Mouse (Mus musculus) bone marrow macrophage, adult 2 months (primary cell): Measurements from ENCODE around the gene Hnrnpa1. TPM values are rescaled to one million over a fixed set of nuclear protein-coding genes. Genes with fewer than 3 reads are reported as not detected.
"Not testable (repeated sequence)": the region's sequence is repeated elsewhere in the genome, so short reads cannot be mapped to it uniquely, and the experiment has no call there.

Experiments used
- H3K27ac ChIP-seq: 2 replicates; pipeline ENCODE4 v1.5.1; 2012; ENCODE audit warnings: low read depth, low read length; ENCODE audit not compliant: insufficient read depth
- H3K4me1 ChIP-seq: 2 replicates; pipeline ENCODE4 v1.6.1; 2012; ENCODE audit warnings: low read length; ENCODE audit not compliant: control insufficient read depth, insufficient read depth
- H3K4me3 ChIP-seq: 2 replicates; pipeline ENCODE4 v1.5.1; 2012; ENCODE audit warnings: mild to moderate bottlenecking, low read length, moderate library complexity; ENCODE audit not compliant: insufficient read depth
- CTCF ChIP-seq: IDR thresholded peaks from 2 replicates; pipeline ENCODE4 v1.5.1; 2012; ENCODE audit warnings: low read depth, mild to moderate bottlenecking, low read length, moderate library complexity
- POLR2A ChIP-seq: IDR thresholded peaks from 2 replicates; pipeline ENCODE4 v1.6.1; 2012; ENCODE audit warnings: mild to moderate bottlenecking, low read depth, low read length, borderline replicate concordance
- polyA plus RNA-seq: library from polyadenylated mRNA; stranded (reverse); fragments of >200 nt; gene quantifications from 2 replicates; pipeline ENCODE4 v1.2.4, GENCODE M21; 2012; ENCODE audit not compliant: missing spikeins, insufficient read depth, insufficient read length

The Hnrnpa1 gene
- polyA plus RNA-seq, 1 experiment, result 160 TPM

- Histone ChIP-seq H3K4me3 (peak overlapping the region; percentile 40), H3K4me1 (peaks cover 16% of the 10 kb centered on the region), H3K27ac (no peak overlapping the region)
- TF ChIP-seq CTCF, result no peak
- no peak for TF ChIP-seq POLR2A
Observed at GRCm38 (mm10) chr15:103255169-103255568, 14.9 kb downstream of the Hnrnpa1 start.

- no peak overlapping the region for H3K4me3 ChIP-seq
- no peak overlapping the region for H3K27ac ChIP-seq
Observed at GRCm38 (mm10) chr15:103256210-103256986, 16.2 kb downstream of the Hnrnpa1 start.

DNA sequence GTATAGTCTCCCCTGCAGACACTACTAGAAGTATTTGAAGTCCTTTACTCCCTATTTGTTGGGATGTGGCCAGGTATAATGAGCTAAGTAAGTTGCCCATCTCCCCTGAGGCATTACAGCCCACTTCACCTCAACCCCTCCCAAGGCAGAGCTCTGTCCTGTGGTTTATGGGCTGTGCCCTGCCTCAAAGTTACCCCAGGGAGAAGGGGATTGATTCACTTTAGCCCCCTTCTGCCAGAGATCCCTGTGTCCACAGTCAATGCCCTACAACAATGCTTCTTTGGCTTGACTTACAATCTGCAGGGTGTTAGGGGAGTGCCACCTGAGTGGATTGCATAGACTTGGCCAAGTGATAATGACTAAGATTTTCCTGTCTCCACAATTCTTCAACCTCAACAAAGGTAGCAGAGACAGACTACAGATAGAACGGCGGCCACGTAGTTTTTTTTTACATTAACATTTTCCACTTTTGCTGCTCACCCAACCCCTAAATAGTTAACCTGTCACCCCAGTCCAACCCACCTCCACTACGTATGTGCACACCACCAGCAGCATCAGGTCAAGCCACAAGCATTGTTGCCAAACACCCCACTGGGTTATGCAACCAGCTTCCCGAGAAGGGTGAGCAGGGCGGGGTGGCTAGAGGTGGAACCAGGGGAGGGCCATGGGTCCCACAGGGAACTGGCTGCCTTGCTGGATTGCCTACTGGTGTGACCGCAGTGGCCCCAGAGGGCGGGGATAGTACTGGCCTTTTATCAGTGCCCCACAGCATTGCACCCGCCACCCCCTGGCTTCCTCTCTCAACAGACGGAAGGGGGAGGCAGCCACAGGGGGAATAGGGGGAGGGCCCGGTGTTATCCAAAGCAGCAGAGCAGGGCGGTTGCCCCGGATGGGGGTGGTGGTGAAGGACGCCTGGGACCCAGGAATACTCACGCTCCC, 17.8 kb downstream of the Hnrnpa1 start, which contains the start of gene Nfe2:
Gene Nfe2 (minus strand): TSS at position 614 of the 939 bp plus-strand sequence.
- peaks cover 18% of the 10 kb centered on the region for H3K4me1 ChIP-seq
- H3K4me3 ChIP-seq, result peak within 1 kb of the TSS; percentile 6
- no peak within 1 kb of the TSS for H3K27ac ChIP-seq
- TF ChIP-seq POLR2A (no peak), CTCF (no peak)

More at GRCm38 (mm10) chr15:103256210-103256986, 16.2 kb downstream of the Hnrnpa1 start:
- peaks cover 18% of the 10 kb centered on the region for H3K4me1 ChIP-seq
- TF ChIP-seq CTCF (no peak), POLR2A (no peak)

- H3K27ac ChIP-seq, result no peak overlapping the region
- TF ChIP-seq POLR2A, result no peak
- TF ChIP-seq CTCF, result no peak
- H3K4me1 ChIP-seq, result peaks cover 18% of the 10 kb centered on the region
- no peak overlapping the region for H3K4me3 ChIP-seq
Observed at GRCm38 (mm10) chr15:103259162-103259561, 18.9 kb downstream of the Hnrnpa1 start.

DNA sequence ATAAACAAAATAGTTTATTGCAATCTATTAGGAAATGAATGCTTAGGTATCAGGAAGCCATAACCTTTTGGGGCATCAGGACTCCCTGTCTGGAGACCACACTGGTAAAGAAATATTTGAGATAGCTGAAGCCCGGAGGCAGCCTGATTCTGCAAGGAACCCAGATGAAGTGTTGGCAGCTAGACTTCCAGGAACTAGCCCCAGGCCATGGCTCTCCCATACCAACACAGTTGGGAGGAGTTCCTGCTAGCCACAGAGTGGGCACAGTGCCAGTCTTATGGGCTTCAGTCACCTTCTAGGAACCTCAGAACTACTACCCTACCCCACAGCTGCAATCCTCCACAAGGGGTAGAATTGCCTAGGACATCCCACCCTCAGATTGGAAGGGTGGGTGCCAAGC, 19.8 kb downstream of the Hnrnpa1 start:
- no peak overlapping the region for H3K4me3 ChIP-seq
- TF ChIP-seq POLR2A, result no peak
- TF ChIP-seq CTCF, result no peak
- no peak overlapping the region for H3K27ac ChIP-seq
- H3K4me1 ChIP-seq, result peaks cover 17% of the 10 kb centered on the region

DNA sequence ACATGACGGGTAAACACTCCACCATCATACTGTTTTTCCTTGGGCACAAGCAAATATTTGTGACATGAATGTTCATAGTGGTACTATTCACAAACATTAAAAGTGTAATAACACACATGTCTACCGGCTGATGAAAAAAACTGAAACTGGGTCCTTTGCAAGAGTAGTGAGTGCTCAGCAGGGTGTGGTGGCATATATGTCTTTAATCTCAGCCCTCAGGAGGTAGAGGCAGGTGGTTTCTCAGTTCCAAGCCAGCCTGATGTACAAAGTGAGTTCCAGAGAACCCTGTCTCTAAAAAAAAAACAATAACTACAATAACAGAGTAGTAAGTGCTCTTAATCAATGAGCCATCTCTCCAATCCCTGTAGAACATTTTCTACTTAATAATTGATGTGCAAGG, 24.6 kb downstream of the Hnrnpa1 start:
- TF ChIP-seq POLR2A, result no peak
- TF ChIP-seq CTCF, result no peak
- Histone ChIP-seq H3K4me3 (no peak overlapping the region), H3K27ac (no peak overlapping the region), H3K4me1 (peaks cover 9% of the 10 kb centered on the region)

GRCm38 (mm10) chr15:103268903-103269302, 28.7 kb downstream of the Hnrnpa1 start:
- Histone ChIP-seq H3K4me1 (peaks cover 7% of the 10 kb centered on the region), H3K4me3 (no peak overlapping the region), H3K27ac (no peak overlapping the region)
- TF ChIP-seq POLR2A (no peak), CTCF (no peak)

DNA sequence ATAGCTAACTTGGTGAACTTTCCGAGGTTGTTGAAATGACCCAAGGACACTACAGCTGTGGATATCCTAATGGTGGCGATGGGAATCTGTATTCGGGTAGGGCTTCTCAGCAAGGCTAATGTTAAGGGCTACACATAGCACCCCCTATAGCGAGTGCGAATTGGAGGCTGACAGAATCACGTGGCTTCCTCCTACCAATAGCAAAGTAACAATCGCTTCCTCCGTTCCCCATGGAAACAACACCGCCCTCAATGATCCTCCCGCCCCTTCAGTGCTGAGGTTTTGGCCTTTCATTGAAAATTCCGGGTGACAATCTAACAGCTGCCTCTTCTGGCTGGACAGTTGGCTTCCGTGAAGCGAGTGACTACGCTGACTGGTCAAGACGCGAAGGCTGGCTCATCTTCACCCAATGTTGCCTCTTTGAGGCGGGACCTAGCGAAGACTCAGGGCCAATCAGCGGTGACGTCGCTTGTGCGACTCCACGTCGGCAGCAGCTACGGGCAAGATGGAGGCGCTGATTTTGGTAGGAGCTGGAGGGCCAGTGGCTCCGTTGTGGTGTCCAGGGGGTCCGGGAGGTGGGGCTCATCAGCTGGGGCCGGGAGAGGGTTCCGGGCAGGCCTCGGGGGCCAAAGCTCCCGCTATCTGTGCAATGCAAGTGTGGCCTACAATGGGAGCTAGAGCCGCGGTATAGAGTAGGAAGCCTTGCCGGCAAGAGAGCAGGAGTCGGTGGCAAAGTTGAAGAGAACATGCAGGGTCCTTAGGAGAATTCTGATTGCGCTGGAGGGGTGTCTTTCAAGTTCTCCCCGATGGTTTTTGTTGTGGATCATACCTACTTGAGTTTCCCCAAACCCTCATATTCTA, 32.4 kb downstream of the Hnrnpa1 start, which contains the start of gene Copz1:
Gene Copz1 (plus strand): TSS at position 296 of the 861 bp plus-strand sequence.
- TF ChIP-seq CTCF (no peak), POLR2A (no peak)
- Histone ChIP-seq H3K4me1 (peaks cover 17% of the 10 kb centered on the region), H3K27ac (no peak within 1 kb of the TSS), H3K4me3 (peak within 1 kb of the TSS; percentile 70)

DNA sequence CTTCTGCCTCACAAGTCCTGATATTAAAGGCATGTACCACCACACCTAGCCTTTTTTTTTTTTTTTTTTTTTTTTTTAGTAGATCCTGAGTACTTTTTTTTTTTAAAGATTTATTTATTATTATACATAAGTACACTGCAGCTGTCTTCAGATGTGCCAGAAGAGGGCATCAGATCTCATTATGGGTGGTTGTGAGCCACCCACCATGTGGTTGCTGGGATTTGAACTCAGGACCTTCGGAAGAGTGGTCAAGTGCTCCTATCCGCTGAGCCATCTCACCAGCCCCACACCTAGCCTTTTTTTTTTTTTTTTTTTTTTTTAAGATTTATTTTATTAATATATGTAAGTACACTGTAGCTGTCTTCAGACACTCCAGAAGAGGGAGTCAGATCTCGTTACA, 35.7 kb downstream of the Hnrnpa1 start:
- H3K27ac ChIP-seq, H3K4me3 ChIP-seq: not testable (repeated sequence)
- peaks cover 26% of the 10 kb centered on the region for H3K4me1 ChIP-seq
